Mouse (Mus musculus): ENCODE measurements around the gene Olfr10. TPM values are rescaled to one million over a fixed set of nuclear protein-coding genes. Genes with fewer than 3 reads are reported as not detected.

Olfr10 gene
- total RNA-seq, 2 experiments from 2014 or later, result not detected

DNA sequence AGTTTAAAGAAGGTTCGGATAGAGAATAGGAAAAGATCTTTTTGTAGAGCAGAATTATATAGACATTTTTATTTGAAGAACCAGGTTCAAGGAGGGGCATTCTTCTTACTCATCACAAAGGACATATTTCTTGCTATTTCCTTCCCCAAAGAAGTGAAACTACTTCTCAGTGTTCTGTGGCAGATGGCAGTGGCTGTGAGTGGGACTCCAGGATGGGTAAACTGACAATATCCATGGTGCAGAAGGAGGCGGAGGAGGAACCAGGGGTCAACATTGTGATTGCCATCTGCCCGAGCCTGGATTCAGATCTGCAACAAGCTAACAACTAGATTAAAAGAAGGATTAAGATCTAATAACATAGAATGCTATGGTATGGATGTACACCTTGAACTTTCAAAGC is 22.2 kb downstream of the Olfr10 start:
- no peak for DNase-seq

GRCm38 (mm10) chr11:49329686-49330085 is 25.1 kb downstream of the Olfr10 start:
- DNase-seq, result no peak

DNA sequence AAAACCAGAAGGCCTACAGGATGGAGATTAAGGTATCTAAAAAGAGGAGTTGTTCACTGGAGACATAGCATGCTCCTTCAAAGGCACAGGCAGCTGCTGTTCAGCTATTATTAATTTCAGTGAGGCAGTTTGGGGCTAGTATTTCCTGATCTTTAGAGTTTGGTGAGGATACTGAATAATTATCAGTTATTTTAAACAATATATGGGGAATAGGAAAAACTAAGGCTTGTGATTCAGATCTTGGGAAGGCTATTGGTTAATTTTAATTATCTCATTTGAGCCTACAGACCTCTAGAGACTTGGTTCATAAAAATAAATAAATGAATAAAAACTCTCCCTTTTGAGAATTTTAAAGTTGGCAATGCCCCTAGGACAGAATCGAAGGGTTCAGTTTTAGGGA is 30.3 kb downstream of the Olfr10 start, which contains the start of gene Olfr1390:
Gene Olfr1390 (plus strand): TSS at position 301 of the 400 bp plus-strand sequence.
- DNase-seq, result no peak

GRCm38 (mm10) chr11:49337150-49337832 is 32.8 kb downstream of the Olfr10 start:
- DNase-seq, result no peak

Other genes with a start within 250 kb of the Olfr10 start
- gene Tgtp2, start 240.5 kb upstream of the Olfr10 start, total RNA-seq (2021), result 10 to 100 TPM in 1 of 2 experiments, 1 to 10 TPM in 1; 2.1 to 25.0 TPM
- 1 to 10 TPM; 3.4 to 5.6 TPM for gene Ifi47, start 228.2 kb upstream of the Olfr10 start, total RNA-seq (2021)
- gene Olfr1396, start 189.9 kb upstream of the Olfr10 start, total RNA-seq (2021), result under 1 TPM; 0.59 to 0.65 TPM
- not detected for gene Olfr1395, start 162.5 kb upstream of the Olfr10 start, total RNA-seq (2021)
- not detected for gene Olfr1394, start 150.4 kb upstream of the Olfr10 start, total RNA-seq (2021)
- gene Btnl9, start 117.6 kb upstream of the Olfr10 start, total RNA-seq (2021), result 10 to 100 TPM; 22.3 to 25.3 TPM
- gene Zfp62, start 101.4 kb upstream of the Olfr10 start, total RNA-seq (2021), result 10 to 100 TPM; 27.6 to 32.6 TPM
- 10 to 100 TPM; 67.1 TPM for gene Mgat1, start 60.5 kb upstream of the Olfr10 start, total RNA-seq (2021)
- gene Olfr1393, start 26.4 kb upstream of the Olfr10 start, total RNA-seq (2021), result under 1 TPM; 0.41 to 0.69 TPM
- not detected for gene Olfr1392, start 19.5 kb upstream of the Olfr10 start, total RNA-seq (2021)
- not detected for gene Olfr1391, start 18.0 kb downstream of the Olfr10 start, total RNA-seq (2021)
- gene Olfr1390, start 30.4 kb downstream of the Olfr10 start, total RNA-seq (2021), result not detected
- not detected for gene Olfr1389, start 118.3 kb downstream of the Olfr10 start, total RNA-seq (2021)
- under 1 TPM; 0.15 TPM for gene Olfr1388, start 131.9 kb downstream of the Olfr10 start, total RNA-seq (2021)
- not detected for gene Olfr1387, start 150.6 kb downstream of the Olfr10 start, total RNA-seq (2021)
- gene Olfr1386, start 160.3 kb downstream of the Olfr10 start, total RNA-seq (2021), result not detected
- gene Olfr1385, start 184.3 kb downstream of the Olfr10 start, total RNA-seq (2021), result not detected
- gene Olfr1384, start 202.0 kb downstream of the Olfr10 start, total RNA-seq (2021), result not detected
- gene Olfr1383, start 214.9 kb downstream of the Olfr10 start, total RNA-seq (2021), result under 1 TPM; 0.50 to 0.75 TPM
- not detected for gene Olfr1382, start 223.5 kb downstream of the Olfr10 start, total RNA-seq (2021)
- not detected for gene Olfr1381, start 238.7 kb downstream of the Olfr10 start, total RNA-seq (2021)